Mouse (Mus musculus) embryonic facial prominence, embryonic 11.5 days (tissue): Measurements from ENCODE around the gene Spata45. TPM values are rescaled to one million over a fixed set of nuclear protein-coding genes. Genes with fewer than 3 reads are reported as not detected.

Source experiments
- ATAC-seq: fragments of 200-750 bp; cut with Nextera tagmentation; replicated peaks from 2 replicates; pipeline ENCODE4 v1.8.0; 2017; ENCODE audit warnings: low read depth; ENCODE audit not compliant: insufficient number of reproducible peaks, low FRiP score, low TSS enrichment
- DNase-seq: peaks from one replicate; pipeline ENCODE4 v3.0.0-alpha.2; 2015; ENCODE audit warnings: low spot score
- H3K27ac ChIP-seq: fragments of 300-500 bp; sonication (generic); replicated peaks from 2 replicates; pipeline ENCODE4 v1.5.1; 2014; ENCODE audit warnings: mild to moderate bottlenecking, low read depth, low read length, control low read depth
- H3K27me3 ChIP-seq: fragments of 300-500 bp; sonication (generic); 2 replicates; pipeline ENCODE4 v1.6.1; 2014; ENCODE audit warnings: mild to moderate bottlenecking, low read length, moderate library complexity, mixed read lengths; ENCODE audit not compliant: control insufficient read depth, insufficient read depth
- H3K36me3 ChIP-seq: fragments of 300-500 bp; sonication (generic); replicated peaks from 2 replicates; pipeline ENCODE4 v1.6.1; 2014; ENCODE audit warnings: low read depth, mild to moderate bottlenecking, low read length, moderate library complexity, mixed read lengths; ENCODE audit not compliant: control insufficient read depth, insufficient read depth
- H3K4me1 ChIP-seq: fragments of 300-500 bp; sonication (generic); 2 replicates; pipeline ENCODE4 v1.6.1; 2014; ENCODE audit warnings: low read length, mixed read lengths; ENCODE audit not compliant: control insufficient read depth, insufficient read depth
- H3K4me2 ChIP-seq: fragments of 300-500 bp; sonication (generic); 2 replicates; pipeline ENCODE4 v1.6.1; 2014; ENCODE audit warnings: low read depth, mild to moderate bottlenecking, control low read depth, low read length, moderate library complexity
- H3K4me3 ChIP-seq: fragments of 300-500 bp; sonication (generic); 2 replicates; pipeline ENCODE4 v1.5.1; 2014; ENCODE audit warnings: low read depth, low read length, control low read depth
- H3K9ac ChIP-seq: fragments of 300-500 bp; sonication (generic); replicated peaks from 2 replicates; pipeline ENCODE4 v1.6.1; 2014; ENCODE audit warnings: mild to moderate bottlenecking, control low read depth, low read length
- H3K9me3 ChIP-seq: fragments of 300-500 bp; sonication (generic); replicated peaks from 2 replicates; pipeline ENCODE4 v1.6.1; 2016; ENCODE audit warnings: mild to moderate bottlenecking, low read length, inconsistent platforms, mixed read lengths; ENCODE audit not compliant: control insufficient read depth
- WGBS: fragments of 180-500 bp; shearing (Covaris S2); extraction: QIAGEN DNeasy Blood & Tissue Kit; methylation state at CpG from one replicate; pipeline ENCODE4 v1.1.7; 2014; 5-methylcytosine and 5-hydroxymethylcytosine counted together
- polyA plus RNA-seq: library from polyadenylated mRNA; unstranded; fragments of >200 nt; fragmentation: Nextera tagmentation; extraction: Ambion mirVana; gene quantifications from 2 replicates; pipeline ENCODE4 v1.2.1, GENCODE M21; 2014

The Spata45 gene
- not detected in 2 replicates for polyA plus RNA-seq

DNA sequence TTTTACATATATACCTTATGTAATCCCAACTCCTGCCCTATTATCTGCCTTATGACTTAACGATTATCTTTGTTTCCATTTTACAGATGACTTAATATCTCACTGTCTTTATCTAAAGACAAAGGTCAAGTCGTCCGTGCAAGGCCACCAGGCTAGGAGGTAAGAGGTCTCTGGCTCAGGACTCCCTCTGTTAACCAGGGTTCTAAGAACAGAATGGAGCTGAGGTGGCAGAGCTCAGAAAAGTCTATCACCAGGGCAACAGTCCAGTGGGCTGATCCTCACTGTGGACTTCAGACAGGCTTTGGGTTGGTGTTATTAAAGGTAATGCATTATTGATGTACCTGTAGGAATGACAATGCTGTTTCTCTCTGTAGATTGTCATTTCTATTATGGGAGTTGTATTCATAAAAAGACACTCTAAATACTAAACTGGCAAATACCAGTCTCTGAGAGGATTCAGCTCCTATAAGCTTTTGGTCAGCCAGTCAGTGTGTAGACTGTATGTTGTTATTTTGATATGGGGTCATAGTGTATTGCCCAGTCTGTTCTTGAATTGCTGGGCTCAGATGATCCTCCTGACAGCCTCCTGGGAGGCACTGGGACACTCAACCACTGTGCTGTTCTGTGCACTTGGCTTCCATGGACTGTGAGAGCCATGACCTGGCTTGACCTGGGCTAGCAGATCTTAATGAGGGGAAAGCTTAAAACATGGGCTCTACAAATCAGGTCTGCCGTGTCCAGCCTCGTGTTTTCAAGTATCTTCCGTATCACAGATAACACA, at the start of gene Spata45:
Gene Spata45 (plus strand): TSS at position 86 of the 781 bp plus-strand sequence.
- no peaks in the 10 kb centered on the region for H3K9me3 ChIP-seq
- H3K4me1 ChIP-seq = no peaks in the 10 kb centered on the region
- no peak within 1 kb of the TSS for H3K4me3 ChIP-seq
- H3K27ac ChIP-seq = no peak within 1 kb of the TSS
- 85% methylated on average over 6 of the region's 6 CpGs for WGBS
- no peak within 1 kb of the TSS for H3K4me2 ChIP-seq
- DNase-seq = no peak
- no peak within 1 kb of the TSS for H3K9ac ChIP-seq
- ATAC-seq = no peak
- H3K27me3 ChIP-seq = no peaks in the 10 kb centered on the region
- H3K36me3 ChIP-seq = no peaks in the 10 kb centered on the region

GRCm38 (mm10) chr1:190989437-190990082, 46.9 kb upstream of the Spata45 start:
- no peaks in the 10 kb centered on the region for H3K4me1 ChIP-seq
- H3K27me3 ChIP-seq = no peaks in the 10 kb centered on the region
- DNase-seq (no peak), ATAC-seq (no peak)
- no peak overlapping the region for H3K27ac ChIP-seq
- no peak overlapping the region for H3K4me2 ChIP-seq
- no peak overlapping the region for H3K9ac ChIP-seq
- no peak overlapping the region for H3K4me3 ChIP-seq
- no peaks in the 10 kb centered on the region for H3K9me3 ChIP-seq
- no peaks in the 10 kb centered on the region for H3K36me3 ChIP-seq
- WGBS = 83% methylated on average over 9 of the region's 9 CpGs

DNA sequence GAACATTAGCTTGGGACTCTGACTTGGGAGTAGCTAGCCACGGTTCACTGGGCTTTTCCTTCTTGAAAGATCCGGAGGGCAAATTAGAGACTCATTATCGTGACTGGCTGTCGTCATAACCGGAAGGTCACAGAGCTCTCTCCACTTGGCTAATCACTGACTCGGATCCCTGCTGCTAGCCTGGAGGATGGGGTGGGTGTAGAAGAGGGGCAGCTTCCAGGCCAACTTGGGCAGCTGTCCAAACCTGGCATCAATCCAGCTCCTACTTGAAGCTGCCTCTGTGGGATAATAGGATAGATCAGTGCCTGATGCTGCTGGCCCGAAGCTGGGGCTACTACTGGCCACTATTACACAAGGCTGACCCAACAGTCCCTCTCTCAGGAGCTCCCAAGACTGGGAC, 40.9 kb upstream of the Spata45 start:
- H3K36me3 ChIP-seq = no peaks in the 10 kb centered on the region
- DNase-seq (no peak), ATAC-seq (no peak)
- H3K4me2 ChIP-seq = no peak overlapping the region
- H3K27me3 ChIP-seq = no peaks in the 10 kb centered on the region
- no peak overlapping the region for H3K4me3 ChIP-seq
- no peak overlapping the region for H3K27ac ChIP-seq
- H3K4me1 ChIP-seq = no peaks in the 10 kb centered on the region
- 64% methylated on average over 7 of the region's 7 CpGs for WGBS
- H3K9ac ChIP-seq = no peak overlapping the region
- H3K9me3 ChIP-seq = no peaks in the 10 kb centered on the region

DNA sequence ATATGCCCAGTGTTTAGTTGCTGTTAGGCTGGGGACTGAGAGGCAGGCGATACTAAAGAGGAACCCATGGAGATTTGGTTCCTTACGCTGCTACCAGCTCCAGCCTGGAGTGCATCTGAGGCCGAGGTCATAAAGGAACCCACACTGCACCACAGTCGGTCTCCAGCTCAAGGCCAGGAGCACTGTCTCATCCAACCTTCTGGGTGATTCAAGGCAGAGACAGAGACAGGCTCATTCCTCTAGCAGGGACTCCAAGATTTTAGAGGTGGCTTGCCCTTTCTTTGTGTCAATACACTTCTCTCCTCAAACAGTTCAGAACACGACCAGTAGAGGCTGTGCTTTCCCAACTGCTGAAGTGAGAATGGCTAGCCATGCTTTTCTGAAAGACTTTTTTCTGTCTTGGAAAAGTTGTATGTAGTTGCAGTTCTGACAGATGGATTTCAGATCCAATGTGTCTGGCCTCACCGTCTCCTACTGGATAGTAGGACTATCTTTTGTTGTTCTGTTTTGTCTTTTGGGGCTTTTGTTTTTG, 40.0 kb upstream of the Spata45 start:
- no peak overlapping the region for H3K4me3 ChIP-seq
- H3K4me1 ChIP-seq = no peaks in the 10 kb centered on the region

GRCm38 (mm10) chr1:190998027-190998426, 38.4 kb upstream of the Spata45 start:
- DNase-seq = no peak
- no peak for ATAC-seq
- no peaks in the 10 kb centered on the region for H3K4me1 ChIP-seq
- WGBS = 89% methylated on average over 1 of the region's 1 CpGs
- no peaks in the 10 kb centered on the region for H3K36me3 ChIP-seq
- no peak overlapping the region for H3K27ac ChIP-seq
- no peak overlapping the region for H3K9ac ChIP-seq
- H3K9me3 ChIP-seq = no peaks in the 10 kb centered on the region
- no peaks in the 10 kb centered on the region for H3K27me3 ChIP-seq
- H3K4me3 ChIP-seq = no peak overlapping the region
- H3K4me2 ChIP-seq = no peak overlapping the region

More for the DNA sequence above, 40.0 kb upstream of the Spata45 start:
- H3K36me3 ChIP-seq = no peaks in the 10 kb centered on the region
- 72% methylated on average over 6 of the region's 6 CpGs for WGBS
- DNase-seq = no peak
- H3K9me3 ChIP-seq = no peaks in the 10 kb centered on the region
- ATAC-seq = no peak
- no peak overlapping the region for H3K9ac ChIP-seq
- no peak overlapping the region for H3K4me2 ChIP-seq
- no peaks in the 10 kb centered on the region for H3K27me3 ChIP-seq
- H3K27ac ChIP-seq = no peak overlapping the region

GRCm38 (mm10) chr1:191000686-191001085, 35.8 kb upstream of the Spata45 start:
- Histone ChIP-seq H3K27me3 (no peaks in the 10 kb centered on the region), H3K4me1 (no peaks in the 10 kb centered on the region), H3K4me2 (no peak overlapping the region), H3K27ac (no peak overlapping the region), H3K4me3 (no peak overlapping the region), H3K9ac (no peak overlapping the region), H3K9me3 (no peaks in the 10 kb centered on the region), H3K36me3 (no peaks in the 10 kb centered on the region)
- DNase-seq (no peak), ATAC-seq (no peak)
- WGBS = 93% methylated on average over 3 of the region's 3 CpGs

GRCm38 (mm10) chr1:191002201-191002600, 34.2 kb upstream of the Spata45 start:
- H3K27me3 ChIP-seq = no peaks in the 10 kb centered on the region
- no peaks in the 10 kb centered on the region for H3K36me3 ChIP-seq
- 62% methylated on average over 6 of the region's 6 CpGs for WGBS
- ATAC-seq (no peak), DNase-seq (peak; percentile 47)
- H3K9me3 ChIP-seq = no peaks in the 10 kb centered on the region
- H3K9ac ChIP-seq = no peak overlapping the region
- H3K4me3 ChIP-seq = no peak overlapping the region
- no peak overlapping the region for H3K27ac ChIP-seq
- H3K4me2 ChIP-seq = no peak overlapping the region
- H3K4me1 ChIP-seq = no peaks in the 10 kb centered on the region

GRCm38 (mm10) chr1:191008707-191009106, 27.7 kb upstream of the Spata45 start:
- Histone ChIP-seq H3K36me3 (no peaks in the 10 kb centered on the region; the same call in 1 of the 2 replicates), H3K9me3 (no peaks in the 10 kb centered on the region), H3K9ac (no peak overlapping the region), H3K4me3 (no peak overlapping the region), H3K4me2 (no peak overlapping the region), H3K4me1 (no peaks in the 10 kb centered on the region), H3K27ac (no peak overlapping the region), H3K27me3 (no peaks in the 10 kb centered on the region)
- ATAC-seq = no peak
- WGBS = 97% methylated on average over 5 of the region's 5 CpGs
- no peak for DNase-seq
